8 mouse cellular contexts compared by ENCODE assay signal in the genomic region with DNA sequence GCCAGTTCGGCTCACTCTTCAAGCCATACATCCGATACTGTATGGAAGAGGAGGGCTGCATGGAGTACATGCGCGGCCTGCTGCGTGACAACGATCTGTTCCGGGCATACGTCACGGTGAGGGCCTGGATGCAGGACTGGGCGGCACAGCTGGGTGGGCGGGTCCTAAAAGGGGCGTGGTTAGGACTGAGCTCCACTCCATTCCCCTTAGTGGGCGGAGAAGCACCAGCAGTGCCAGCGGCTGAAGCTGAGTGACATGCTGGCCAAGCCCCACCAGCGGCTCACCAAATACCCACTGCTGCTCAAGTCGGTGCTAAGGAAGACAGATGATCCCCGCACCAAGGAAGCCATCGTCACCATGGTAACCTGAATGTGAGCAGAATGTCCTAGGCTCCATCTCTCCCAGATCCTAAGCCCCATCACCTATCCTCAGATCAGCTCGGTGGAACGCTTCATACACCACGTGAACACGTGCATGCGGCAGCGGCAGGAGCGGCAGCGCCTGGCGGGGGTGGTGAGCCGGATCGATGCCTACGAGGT. TPM values are rescaled to one million over a fixed set of nuclear protein-coding genes. Genes with fewer than 3 reads are reported as not detected.
DNase-seq lines count a peak whose midpoint lies in the region; ATAC-seq and TF ChIP-seq lines count a peak whose summit lies in the region.

No protein-coding gene starts in this region.

- H3K27ac ChIP-seq in thymus, adult 2 months (ENCODE audit: control insufficient read depth, insufficient read depth, low read length) = no peak overlapping the region
- peak overlapping the region; percentile 96 for H3K27ac ChIP-seq in lung, embryonic 15.5 days

- peak overlapping the region; percentile 22; the same call in 1 of the 2 replicates for H3K9ac ChIP-seq in lung, embryonic 15.5 days

- peak; percentile 89 for ATAC-seq in lung, embryonic 15.5 days (ENCODE audit: borderline replicate concordance, extremely low read depth, low FRiP score, low TSS enrichment)
- ATAC-seq in activated CD4-positive, CD25-positive, alpha-beta regulatory T cell, adult 4 months = no peak

- DNase-seq in thymus, postnatal 4 days = peak; percentile 49
- no peak for DNase-seq in thymus, adult 2 months
- peak; percentile 94 for DNase-seq in embryo, embryonic 10.5 days (ENCODE audit: low spot score)
- DNase-seq in heart, postnatal 4 days = peak; percentile 72
- DNase-seq in layer of hippocampus, adult 9-11 months = peak; percentile 72
- peak; percentile 55 for DNase-seq in retina, adult 2 months (ENCODE audit: low read depth, low spot score)

- no peaks in the 10 kb centered on the region for H3K4me1 ChIP-seq in thymus, adult 2 months (replicated peaks; ENCODE audit: control insufficient read depth, insufficient read depth, low read length)
- peaks cover 24% of the 10 kb centered on the region for H3K4me1 ChIP-seq in lung, embryonic 15.5 days

- TF ChIP-seq POLR2A in thymus, adult 2 months (IDR thresholded peaks at IDR 0.05; ENCODE audit: control insufficient read depth, extremely low read depth, insufficient read depth, low read length, poor library complexity) = no peak

- H3K4me2 ChIP-seq in lung, embryonic 15.5 days = peak overlapping the region; percentile 68

- WGBS in thymus, adult 2 months = 93% methylated on average over 30 of the region's 30 CpGs
- 29% methylated on average over 30 of the region's 30 CpGs for WGBS in lung, embryonic 15.5 days

- no peaks in the 10 kb centered on the region for H3K36me3 ChIP-seq in thymus, adult 2 months (ENCODE audit: control insufficient read depth, insufficient read depth, low read length)
- H3K36me3 ChIP-seq in lung, embryonic 15.5 days = peaks cover 67% of the 10 kb centered on the region

- no peak for TF ChIP-seq CTCF in thymus, adult 2 months (IDR thresholded peaks at IDR 0.05; ENCODE audit: borderline replicate concordance, control insufficient read depth, extremely low read depth, insufficient read depth, low read length, poor library complexity)

- H3K27me3 ChIP-seq in thymus, adult 2 months (ENCODE audit: control insufficient read depth, insufficient read depth, low read length) = no peaks in the 10 kb centered on the region
- H3K27me3 ChIP-seq in lung, embryonic 15.5 days = no peaks in the 10 kb centered on the region

- H3K9me3 ChIP-seq in lung, embryonic 15.5 days = no peaks in the 10 kb centered on the region

- no peak overlapping the region for H3K4me3 ChIP-seq in thymus, adult 2 months (ENCODE audit: control insufficient read depth, insufficient read depth, low read length)
- peak overlapping the region; percentile 35 for H3K4me3 ChIP-seq in lung, embryonic 15.5 days

RNA-seq across cellular contexts. Expression of a gene that starts 7.7 kb away (rescaled TPM):
- 19.9 and 20.6 TPM in 2 replicates for polyA plus RNA-seq in thymus, adult 2 months (2012; rRNA removed)
- 1 to 10 TPM in 1 of 2 experiments, under 1 TPM in 1; 0.88 to 2.2 TPM for total RNA-seq in heart, postnatal 4 days (2021)
- polyA plus RNA-seq in lung, embryonic 15.5 days (2015; fragmentation: Nextera tagmentation; extraction: Ambion mirVana) = 1.1 and 1.5 TPM in 2 replicates
- 100 to 1,000 TPM; 132 to 150 TPM for polyA plus RNA-seq in activated CD4-positive, CD25-positive, alpha-beta regulatory T cell, adult 4 months (2017; shearing (Covaris generic))

RNA-seq across cellular contexts. Expression of a gene that starts 35.7 kb away (rescaled TPM):
- 21.5 and 22.0 TPM in 2 replicates for polyA plus RNA-seq in thymus, adult 2 months (2012; rRNA removed)
- 10 to 100 TPM; 35.0 to 35.3 TPM for total RNA-seq in heart, postnatal 4 days (2021)
- polyA plus RNA-seq in lung, embryonic 15.5 days (2015; fragmentation: Nextera tagmentation; extraction: Ambion mirVana) = 18.9 and 22.3 TPM in 2 replicates
- polyA plus RNA-seq in activated CD4-positive, CD25-positive, alpha-beta regulatory T cell, adult 4 months (2017; shearing (Covaris generic)) = 1 to 10 TPM; 1.3 to 2.6 TPM

RNA-seq across cellular contexts. Expression of a gene that starts 44.1 kb away (rescaled TPM):
- 5.7 and 6.5 TPM in 2 replicates for polyA plus RNA-seq in thymus, adult 2 months (2012; rRNA removed)
- 1 to 10 TPM; 1.5 to 1.8 TPM for total RNA-seq in heart, postnatal 4 days (2021)
- 11.4 and 13.4 TPM in 2 replicates for polyA plus RNA-seq in lung, embryonic 15.5 days (2015; fragmentation: Nextera tagmentation; extraction: Ambion mirVana)
- polyA plus RNA-seq in activated CD4-positive, CD25-positive, alpha-beta regulatory T cell, adult 4 months (2017; shearing (Covaris generic)) = 1 to 10 TPM; 6.9 to 8.3 TPM

RNA-seq across cellular contexts. Expression of a gene that starts 50.6 kb away (rescaled TPM):
- 0.07 and 0.20 TPM in 2 replicates for polyA plus RNA-seq in thymus, adult 2 months (2012; rRNA removed)
- total RNA-seq in heart, postnatal 4 days (2021) = not detected
- polyA plus RNA-seq in lung, embryonic 15.5 days (2015; fragmentation: Nextera tagmentation; extraction: Ambion mirVana) = 0.26 and 0.61 TPM in 2 replicates
- not detected for polyA plus RNA-seq in activated CD4-positive, CD25-positive, alpha-beta regulatory T cell, adult 4 months (2017; shearing (Covaris generic))
